Mouse (Mus musculus) limb, embryonic 11.5 days (tissue): ENCODE measurements around the gene Inpp5d. TPM values are rescaled to one million over a fixed set of nuclear protein-coding genes. Genes with fewer than 3 reads are reported as not detected.

Source experiments
- ATAC-seq: fragments of 200-750 bp; cut with Nextera tagmentation; 2 replicates; pipeline ENCODE4 v1.8.0; 2017; ENCODE audit warnings: low read depth; ENCODE audit not compliant: insufficient number of reproducible peaks, low FRiP score, low TSS enrichment
- DNase-seq: peaks from one replicate; pipeline ENCODE4 v3.0.0-alpha.2; 2015; ENCODE audit warnings: low spot score
- H3K27ac ChIP-seq: fragments of 300-500 bp; sonication (generic); replicated peaks from 2 replicates; pipeline ENCODE4 v1.5.1; 2014; ENCODE audit warnings: low read depth, mild to moderate bottlenecking, low read length
- H3K27me3 ChIP-seq: fragments of 300-500 bp; sonication (generic); 2 replicates; pipeline ENCODE4 v1.6.1; 2014; ENCODE audit warnings: mild to moderate bottlenecking, low read length, mixed read lengths; ENCODE audit not compliant: control insufficient read depth, insufficient read depth
- H3K36me3 ChIP-seq: fragments of 300-500 bp; sonication (generic); 2 replicates; pipeline ENCODE4 v1.6.1; 2014; ENCODE audit warnings: mild to moderate bottlenecking, low read length, moderate library complexity, mixed read lengths; ENCODE audit not compliant: control insufficient read depth, insufficient read depth
- H3K4me1 ChIP-seq: fragments of 300-500 bp; sonication (generic); 2 replicates; pipeline ENCODE4 v1.6.1; 2014; ENCODE audit warnings: low read length, mixed read lengths; ENCODE audit not compliant: control insufficient read depth, insufficient read depth
- H3K4me2 ChIP-seq: fragments of 300-500 bp; sonication (generic); 2 replicates; pipeline ENCODE4 v1.6.1; 2014; ENCODE audit warnings: low read depth, mild to moderate bottlenecking, moderate library complexity; ENCODE audit not compliant: severe bottlenecking
- H3K4me3 ChIP-seq: fragments of 300-500 bp; sonication (generic); 2 replicates; pipeline ENCODE4 v1.5.1; 2014; ENCODE audit warnings: low read depth, low read length
- H3K9ac ChIP-seq: fragments of 300-500 bp; sonication (generic); 2 replicates; pipeline ENCODE4 v1.6.1; 2014; ENCODE audit warnings: mild to moderate bottlenecking, low read length
- H3K9me3 ChIP-seq: fragments of 300-500 bp; sonication (generic); 2 replicates; pipeline ENCODE4 v1.6.1; 2016; ENCODE audit warnings: low read length; ENCODE audit not compliant: control insufficient read depth
- WGBS: fragments of 180-500 bp; shearing (Covaris S2); extraction: QIAGEN DNeasy Blood & Tissue Kit; methylation state at CpG from one replicate; pipeline ENCODE4 v1.1.7; 2014; 5-methylcytosine and 5-hydroxymethylcytosine counted together
- polyA plus RNA-seq: library from polyadenylated mRNA; unstranded; fragments of >200 nt; fragmentation: Nextera tagmentation; extraction: Ambion mirVana; gene quantifications from 2 replicates; pipeline ENCODE4 v1.2.1, GENCODE M21; 2014

Inpp5d gene
- polyA plus RNA-seq, 1 experiment from 2014 or later: 5.4 TPM

DNA sequence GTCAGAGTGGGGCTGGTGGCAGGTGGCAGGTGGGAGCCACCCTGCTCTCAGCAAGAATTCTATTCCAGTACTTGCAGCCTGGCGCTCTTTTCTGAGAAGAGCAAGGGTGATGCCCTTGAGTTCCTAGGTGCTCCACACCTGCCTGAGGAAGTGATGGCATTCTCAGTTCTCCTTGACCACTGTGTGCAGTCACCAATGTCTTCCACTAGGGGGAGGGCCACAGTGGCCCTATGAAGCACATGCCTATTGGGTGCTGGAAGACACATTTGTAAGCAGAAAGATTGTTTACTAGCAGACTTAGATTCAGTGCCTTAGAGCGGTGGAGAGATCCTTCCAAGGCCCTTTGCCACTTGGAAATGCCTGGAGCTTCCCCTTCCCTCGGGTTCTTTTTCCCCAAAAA lies 146.1 kb downstream of the Inpp5d start:
- Histone ChIP-seq H3K27me3 (no peaks in the 10 kb centered on the region), H3K9me3 (no peaks in the 10 kb centered on the region), H3K4me1 (no peaks in the 10 kb centered on the region), H3K9ac (no peak overlapping the region), H3K27ac (no peak overlapping the region), H3K4me3 (no peak overlapping the region), H3K4me2 (no peak overlapping the region), H3K36me3 (peaks cover 40% of the 10 kb centered on the region)
- ATAC-seq: no peak
- 91% methylated on average over 3 of the region's 3 CpGs for WGBS
- peak; percentile 27 for DNase-seq

DNA sequence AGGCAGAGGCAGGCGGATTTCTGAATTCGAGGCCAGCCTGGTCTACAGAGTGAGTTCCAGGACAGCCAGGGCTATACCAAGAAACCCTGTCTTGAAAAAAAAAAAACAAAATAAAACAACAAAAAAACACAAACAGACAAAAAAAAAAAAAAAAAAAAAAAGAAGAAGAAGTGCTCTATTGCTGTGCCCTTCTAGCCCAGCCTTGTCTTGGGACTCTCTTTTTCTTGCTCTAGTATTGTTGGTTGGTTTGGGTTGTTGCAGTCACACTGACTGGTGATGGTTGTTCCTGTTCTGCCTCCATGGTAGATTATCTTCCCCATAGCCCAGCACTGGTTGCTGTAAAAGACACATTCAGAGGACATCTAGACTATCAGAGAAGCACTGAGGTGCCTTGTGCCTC lies 149.2 kb downstream of the Inpp5d start:
- Histone ChIP-seq H3K4me3 (no peak overlapping the region), H3K36me3 (peaks cover 55% of the 10 kb centered on the region), H3K27ac (no peak overlapping the region), H3K4me1 (no peaks in the 10 kb centered on the region), H3K9me3 (no peaks in the 10 kb centered on the region), H3K9ac (no peak overlapping the region), H3K4me2 (no peak overlapping the region), H3K27me3 (no peaks in the 10 kb centered on the region)
- 89% methylated on average over 2 of the region's 2 CpGs for WGBS
- ATAC-seq (no peak), DNase-seq (no peak)

Other genes with a start within 250 kb of the Inpp5d start
- 0.44 and 1.9 TPM in 2 replicates for gene Kcnj13, start 225.6 kb upstream of the Inpp5d start, polyA plus RNA-seq
- gene Snorc, start 150.0 kb upstream of the Inpp5d start, polyA plus RNA-seq: not detected in 2 replicates
- gene Neu2, start 110.4 kb upstream of the Inpp5d start, polyA plus RNA-seq: not detected in 2 replicates
- gene Ngef, start 46.4 kb upstream of the Inpp5d start, polyA plus RNA-seq: 0.16 and 0.17 TPM in 2 replicates
- gene Atg16l1, start 135.6 kb downstream of the Inpp5d start, polyA plus RNA-seq: 30.3 and 31.0 TPM in 2 replicates
- gene Sag, start 183.4 kb downstream of the Inpp5d start, polyA plus RNA-seq: 2.3 and 3.4 TPM in 2 replicates
- gene Dgkd, start 233.0 kb downstream of the Inpp5d start, polyA plus RNA-seq: 37.5 and 39.1 TPM in 2 replicates